Mouse (Mus musculus): ENCODE results near the gene Kcnn1. TPM values are rescaled to one million over a fixed set of nuclear protein-coding genes. Genes with fewer than 3 reads are reported as not detected.

Gene Kcnn1
- polyA plus RNA-seq (2012; fragmentation: generic; extraction: Trizol) = 11.9 TPM

GRCm38 (mm10) chr8:70862824-70863641 is at the start of gene Kcnn1:
Gene Kcnn1, minus strand, starts transcription at chr8:70863258.
- no peak within 1 kb of the TSS for H3ac ChIP-seq (ENCODE audit: control insufficient read depth, insufficient read length)

GRCm38 (mm10) chr8:70911596-70911995 is 48.5 kb upstream of the Kcnn1 start:
- H3K4me3 ChIP-seq = no peak overlapping the region
- peaks cover 4% of the 10 kb centered on the region for H3K36me3 ChIP-seq (ENCODE audit: control insufficient read depth, insufficient read depth)
- H3K4me2 ChIP-seq (ENCODE audit: low read depth) = no peak overlapping the region
- no peak for TF ChIP-seq TCF12 (IDR thresholded peaks at IDR 0.05; ENCODE audit: insufficient read depth, poor library complexity, severe bottlenecking)
- no peak for TF ChIP-seq MYOD1 (IDR thresholded peaks at IDR 0.05; ENCODE audit: control insufficient read depth in 1 of 3, insufficient read length in 2 of 3, low read depth in 2 of 3)
- no peak for TF ChIP-seq E2F4 (IDR thresholded peaks at IDR 0.05; ENCODE audit: insufficient read depth)
- no peak for TF ChIP-seq TCF3 (IDR thresholded peaks at IDR 0.05; ENCODE audit: insufficient read length, low read depth)
- TF ChIP-seq MAX (IDR thresholded peaks at IDR 0.05; ENCODE audit: low read depth) = no peak
- no peak for TF ChIP-seq MYOG (IDR thresholded peaks at IDR 0.05; ENCODE audit: control insufficient read depth in 1 of 3, insufficient read depth in 1 of 3, insufficient read length in 2 of 3, low read depth in 2 of 3)
- no peak for TF ChIP-seq REST (IDR thresholded peaks at IDR 0.05; ENCODE audit: insufficient read depth, insufficient read length)
- TF ChIP-seq USF1 (IDR thresholded peaks at IDR 0.05; ENCODE audit: low read depth) = no peak
- no peak for TF ChIP-seq POLR2AphosphoS2 (IDR thresholded peaks at IDR 0.05; ENCODE audit: insufficient read length, low read depth)
- no peak for TF ChIP-seq SRF (IDR thresholded peaks at IDR 0.05; ENCODE audit: control insufficient read depth, insufficient read length, low read depth)
- TF ChIP-seq CEBPB (IDR thresholded peaks at IDR 0.05; ENCODE audit: insufficient read depth, poor library complexity, severe bottlenecking) = no peak
- no peak for TF ChIP-seq POLR2A (IDR thresholded peaks at IDR 0.05; ENCODE audit: insufficient read length, low read depth)
- H3K27me3 ChIP-seq (ENCODE audit: control insufficient read depth, insufficient read depth, insufficient read length) = no peaks in the 10 kb centered on the region
- H3ac ChIP-seq (ENCODE audit: control insufficient read depth, insufficient read length) = no peak overlapping the region
- H3K79me2 ChIP-seq (ENCODE audit: control insufficient read depth, insufficient read depth) = peaks cover 37% of the 10 kb centered on the region

More at GRCm38 (mm10) chr8:70862824-70863641, at the start of gene Kcnn1:
- no peaks in the 10 kb centered on the region for H3K27me3 ChIP-seq (ENCODE audit: control insufficient read depth, insufficient read depth, insufficient read length)
- H3K79me2 ChIP-seq (ENCODE audit: control insufficient read depth, insufficient read depth) = no peaks in the 10 kb centered on the region
- H3K4me2 ChIP-seq (ENCODE audit: low read depth) = peak within 1 kb of the TSS; percentile 87
- H3K36me3 ChIP-seq (ENCODE audit: control insufficient read depth, insufficient read depth) = no peaks in the 10 kb centered on the region
- peak within 1 kb of the TSS; percentile 33 for H3K4me3 ChIP-seq
- no peak for TF ChIP-seq E2F4 (IDR thresholded peaks at IDR 0.05; ENCODE audit: insufficient read depth)
- TF ChIP-seq POLR2AphosphoS2 (IDR thresholded peaks at IDR 0.05; ENCODE audit: insufficient read length, low read depth) = no peak
- TF ChIP-seq MAX (IDR thresholded peaks at IDR 0.05; ENCODE audit: low read depth) = no peak
- TF ChIP-seq USF1 (IDR thresholded peaks at IDR 0.05; ENCODE audit: low read depth) = no peak
- no peak for TF ChIP-seq CEBPB (IDR thresholded peaks at IDR 0.05; ENCODE audit: insufficient read depth, poor library complexity, severe bottlenecking)
- TF ChIP-seq REST (IDR thresholded peaks at IDR 0.05; ENCODE audit: insufficient read depth, insufficient read length) = no peak
- peak in 1 of 3 experiments; percentile 32 for TF ChIP-seq MYOG (IDR thresholded peaks at IDR 0.05; ENCODE audit: control insufficient read depth in 1 of 3, insufficient read depth in 1 of 3, insufficient read length in 2 of 3, low read depth in 2 of 3)
- TF ChIP-seq TCF12 (IDR thresholded peaks at IDR 0.05; ENCODE audit: insufficient read depth, poor library complexity, severe bottlenecking) = no peak
- no peak for TF ChIP-seq SRF (IDR thresholded peaks at IDR 0.05; ENCODE audit: control insufficient read depth, insufficient read length, low read depth)
- no peak for TF ChIP-seq TCF3 (IDR thresholded peaks at IDR 0.05; ENCODE audit: insufficient read length, low read depth)
- TF ChIP-seq POLR2A (IDR thresholded peaks at IDR 0.05; ENCODE audit: insufficient read length, low read depth) = no peak
- TF ChIP-seq MYOD1 (IDR thresholded peaks at IDR 0.05; ENCODE audit: control insufficient read depth in 1 of 3, insufficient read length in 2 of 3, low read depth in 2 of 3) = peak in 1 of 3 experiments; percentile 35

- Histone ChIP-seq H3K4me3 (no peak overlapping the region), H3ac (ENCODE audit: control insufficient read depth, insufficient read length) (no peak overlapping the region), H3K36me3 (ENCODE audit: control insufficient read depth, insufficient read depth) (peaks cover 4% of the 10 kb centered on the region), H3K79me2 (ENCODE audit: control insufficient read depth, insufficient read depth) (peaks cover 39% of the 10 kb centered on the region), H3K4me2 (ENCODE audit: low read depth) (no peak overlapping the region), H3K27me3 (ENCODE audit: control insufficient read depth, insufficient read depth, insufficient read length) (no peaks in the 10 kb centered on the region)
- peak in 1 of 3 experiments; percentile 34 for TF ChIP-seq MYOG (IDR thresholded peaks at IDR 0.05; ENCODE audit: control insufficient read depth in 1 of 3, insufficient read depth in 1 of 3, insufficient read length in 2 of 3, low read depth in 2 of 3)
- no peak for TF ChIP-seq MYOD1 (IDR thresholded peaks at IDR 0.05; ENCODE audit: control insufficient read depth in 1 of 3, insufficient read length in 2 of 3, low read depth in 2 of 3)
Observed at GRCm38 (mm10) chr8:70907518-70907917, 44.5 kb upstream of the Kcnn1 start.

GRCm38 (mm10) chr8:70905831-70906736 is 43.0 kb upstream of the Kcnn1 start, which contains the start of gene Map1s:
Gene Map1s, plus strand, starts transcription at chr8:70905932.
- Histone ChIP-seq H3K27me3 (ENCODE audit: control insufficient read depth, insufficient read depth, insufficient read length) (no peaks in the 10 kb centered on the region), H3K4me2 (ENCODE audit: low read depth) (peak within 1 kb of the TSS; percentile 85), H3ac (ENCODE audit: control insufficient read depth, insufficient read length) (peak within 1 kb of the TSS; percentile 85), H3K79me2 (ENCODE audit: control insufficient read depth, insufficient read depth) (peaks cover 35% of the 10 kb centered on the region), H3K36me3 (ENCODE audit: control insufficient read depth, insufficient read depth) (no peaks in the 10 kb centered on the region), H3K4me3 (peak within 1 kb of the TSS; percentile 46)
- TF ChIP-seq E2F4 (IDR thresholded peaks at IDR 0.05; ENCODE audit: insufficient read depth) (no peak), POLR2AphosphoS2 (IDR thresholded peaks at IDR 0.05; ENCODE audit: insufficient read length, low read depth) (peak; percentile 84), SRF (IDR thresholded peaks at IDR 0.05; ENCODE audit: control insufficient read depth, insufficient read length, low read depth) (no peak), POLR2A (IDR thresholded peaks at IDR 0.05; ENCODE audit: insufficient read length, low read depth) (peak; percentile 89), CEBPB (IDR thresholded peaks at IDR 0.05; ENCODE audit: insufficient read depth, poor library complexity, severe bottlenecking) (no peak), USF1 (IDR thresholded peaks at IDR 0.05; ENCODE audit: low read depth) (no peak), TCF12 (IDR thresholded peaks at IDR 0.05; ENCODE audit: insufficient read depth, poor library complexity, severe bottlenecking) (no peak), TCF3 (IDR thresholded peaks at IDR 0.05; ENCODE audit: insufficient read length, low read depth) (no peak), MAX (IDR thresholded peaks at IDR 0.05; ENCODE audit: low read depth) (no peak), REST (IDR thresholded peaks at IDR 0.05; ENCODE audit: insufficient read depth, insufficient read length) (peak; percentile 27), MYOG (IDR thresholded peaks at IDR 0.05; ENCODE audit: control insufficient read depth in 1 of 3, insufficient read depth in 1 of 3, insufficient read length in 2 of 3, low read depth in 2 of 3) (peak in 2 of 3 experiments; percentile 87 to 88), MYOD1 (IDR thresholded peaks at IDR 0.05; ENCODE audit: control insufficient read depth in 1 of 3, insufficient read length in 2 of 3, low read depth in 2 of 3) (peak in 2 of 3 experiments; percentile 93 to 95)
